Mouse (Mus musculus) thymus, postnatal 4 days (tissue): ENCODE measurements around the gene 2410002F23Rik.
"Not testable (repeated sequence)": the region's sequence is repeated elsewhere in the genome, so short reads cannot be mapped to it uniquely, and the experiment has no call there.

Experiments
- DNase-seq: peaks from one replicate; pipeline ENCODE4 v3.0.0; 2021

The 2410002F23Rik gene

DNA sequence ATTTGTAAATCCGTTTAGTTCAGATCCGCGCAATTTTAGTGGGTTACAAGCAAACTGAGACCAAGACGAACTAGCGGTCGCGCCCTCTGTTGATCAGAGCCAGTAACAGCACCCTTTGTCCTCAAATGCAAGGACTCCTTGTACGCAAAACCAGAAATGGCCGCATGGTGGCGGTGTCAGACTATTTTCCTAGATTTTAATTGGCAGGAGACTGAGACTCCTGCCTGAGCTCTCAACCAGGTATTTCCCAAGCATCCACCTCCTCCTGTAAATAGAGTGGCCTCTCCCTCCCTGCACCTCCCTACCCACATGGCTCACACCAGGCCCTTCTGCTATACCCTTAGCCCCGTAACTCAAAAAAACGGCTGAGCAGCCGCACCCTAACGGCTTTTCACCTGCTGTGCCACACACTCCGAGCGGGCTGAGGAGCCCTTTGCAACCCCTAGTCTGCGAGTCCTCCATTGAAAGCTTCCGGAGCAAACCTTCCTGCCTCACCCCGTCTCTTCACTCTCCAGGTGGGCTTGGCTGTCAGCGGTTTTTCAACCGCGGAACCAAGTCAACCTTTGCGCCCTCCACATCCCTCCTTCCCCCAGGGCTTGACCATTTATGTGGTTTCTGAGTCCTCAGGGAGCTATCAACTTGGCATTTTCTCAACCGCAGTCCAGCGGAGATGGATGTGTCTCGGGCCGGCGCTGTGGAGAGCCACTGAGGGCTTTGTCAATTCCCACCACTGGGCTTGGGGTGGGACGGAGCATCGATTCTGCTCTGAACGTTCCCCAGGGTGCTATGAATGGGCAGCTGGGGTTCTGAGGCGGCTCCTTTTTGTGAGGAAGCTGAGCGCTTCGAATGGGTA is 16.5 kb downstream of the 2410002F23Rik start:
- DNase-seq = peak; percentile 96

DNA sequence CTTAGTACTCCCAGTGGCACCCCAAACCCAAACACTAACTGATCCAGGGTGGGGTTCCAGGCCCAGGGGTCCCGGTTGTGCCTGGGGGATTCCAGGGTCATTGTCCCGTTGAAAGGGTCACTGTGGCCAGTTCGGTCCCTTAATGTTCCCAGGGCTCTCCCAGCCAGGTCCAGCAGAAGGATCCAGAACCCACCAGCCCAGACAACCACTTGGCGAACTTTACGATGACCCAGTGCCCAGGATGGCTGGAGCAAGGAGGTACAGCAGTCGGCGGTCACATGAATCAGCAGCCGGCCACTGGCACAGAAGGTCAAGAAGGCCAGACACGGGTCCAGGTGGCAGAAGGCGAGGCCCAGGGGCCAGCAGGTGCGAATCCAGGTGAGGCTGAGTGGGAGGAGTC is 21.6 kb downstream of the 2410002F23Rik start:
- DNase-seq = no peak

DNA sequence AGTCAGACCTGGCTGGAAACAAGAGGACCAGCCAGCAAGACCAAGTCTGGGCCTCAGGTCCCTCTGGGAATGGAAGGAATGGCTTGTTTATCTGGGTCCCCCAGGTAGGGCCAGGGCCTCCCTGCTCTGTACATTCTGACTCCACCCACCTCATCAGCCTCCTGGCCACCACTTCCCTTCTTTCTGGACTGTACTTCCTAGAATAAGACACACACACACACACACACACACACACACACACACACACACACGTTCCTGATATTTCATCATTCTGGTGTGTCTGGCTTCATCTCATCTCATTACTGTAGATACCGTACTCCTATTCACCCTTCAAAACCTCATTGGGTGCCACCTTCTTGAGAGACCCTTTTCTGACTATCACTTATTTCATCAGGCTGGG is 22.9 kb downstream of the 2410002F23Rik start:
- no peak for DNase-seq

DNA sequence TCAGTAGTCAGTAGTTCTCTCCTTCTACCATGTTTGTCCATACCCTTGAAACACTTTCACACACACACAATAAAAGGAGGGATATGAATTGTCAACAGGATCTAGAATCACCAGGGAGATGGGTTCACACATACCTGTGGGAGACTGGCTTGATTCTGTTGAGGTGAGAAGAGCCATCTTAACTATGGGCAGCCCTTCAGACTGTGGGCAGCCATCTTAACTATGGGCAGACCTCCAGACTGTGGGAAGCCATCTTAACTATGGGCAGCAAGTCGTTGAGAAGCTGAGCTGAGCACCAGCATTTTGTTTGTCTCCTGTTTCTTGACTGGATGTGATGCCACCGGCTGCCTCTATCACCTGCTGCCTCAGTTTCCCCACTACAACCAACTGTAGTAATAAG is 24.8 kb downstream of the 2410002F23Rik start:
- DNase-seq = no peak

DNA sequence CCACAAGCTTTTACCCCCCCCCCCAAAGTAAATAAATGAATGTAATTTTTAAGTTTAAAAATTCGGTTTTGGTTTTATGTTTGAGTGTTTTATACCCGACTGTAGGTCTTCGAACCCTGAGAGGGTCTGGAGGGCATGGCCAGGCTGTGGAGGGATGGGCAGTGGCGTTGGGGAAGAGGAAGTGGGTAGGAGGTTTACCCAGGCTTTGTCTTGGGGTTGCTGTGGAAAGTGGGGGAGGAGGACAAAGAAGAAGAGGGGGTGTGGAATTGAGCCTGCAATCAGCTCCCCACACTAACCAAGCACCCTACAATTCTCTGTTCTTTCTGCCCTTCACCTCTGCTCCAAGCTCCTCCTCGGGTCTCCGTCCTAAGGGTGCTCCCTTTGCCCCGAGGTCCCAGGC is 26.0 kb downstream of the 2410002F23Rik start:
- DNase-seq = no peak

DNA sequence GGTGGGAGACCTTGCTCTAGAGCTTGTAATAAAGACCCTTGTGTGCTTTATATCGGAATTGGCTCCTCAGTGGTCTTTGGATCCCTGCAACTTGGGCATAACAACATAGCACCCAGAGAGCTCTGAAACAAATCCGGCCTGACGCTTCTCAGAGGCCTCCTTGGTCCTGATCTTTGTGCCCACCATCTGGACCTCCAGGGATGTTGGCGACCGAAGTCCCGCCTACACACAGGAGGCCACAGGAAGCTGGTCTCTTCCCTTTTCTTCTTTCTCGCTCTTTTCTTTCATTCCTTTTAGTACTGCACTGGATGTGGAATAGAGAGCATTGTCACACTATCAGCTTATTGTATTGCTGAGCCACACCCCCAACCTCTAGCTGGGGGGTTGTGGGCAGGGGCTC is 26.9 kb downstream of the 2410002F23Rik start:
- DNase-seq = no peak

DNA sequence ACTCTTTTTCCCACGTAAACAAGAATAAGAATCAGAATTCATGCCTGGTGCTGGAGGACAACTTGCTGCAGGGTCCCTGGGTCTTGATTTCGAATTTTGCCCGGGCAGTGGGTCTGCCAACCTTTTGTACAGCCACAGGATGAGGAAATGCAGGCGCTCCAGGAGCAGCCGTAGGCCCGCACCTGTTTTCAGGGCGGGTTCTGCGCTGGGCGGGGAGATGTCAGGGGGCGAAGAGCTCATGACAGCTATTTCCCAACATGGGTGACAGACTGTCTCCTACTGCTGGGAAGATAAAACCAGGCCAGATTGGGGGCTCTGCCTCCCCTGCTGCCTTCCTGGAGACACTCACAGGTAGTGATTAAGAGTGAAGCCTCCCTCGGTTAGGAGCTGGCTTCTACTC is 27.6 kb downstream of the 2410002F23Rik start:
- DNase-seq = no peak

DNA sequence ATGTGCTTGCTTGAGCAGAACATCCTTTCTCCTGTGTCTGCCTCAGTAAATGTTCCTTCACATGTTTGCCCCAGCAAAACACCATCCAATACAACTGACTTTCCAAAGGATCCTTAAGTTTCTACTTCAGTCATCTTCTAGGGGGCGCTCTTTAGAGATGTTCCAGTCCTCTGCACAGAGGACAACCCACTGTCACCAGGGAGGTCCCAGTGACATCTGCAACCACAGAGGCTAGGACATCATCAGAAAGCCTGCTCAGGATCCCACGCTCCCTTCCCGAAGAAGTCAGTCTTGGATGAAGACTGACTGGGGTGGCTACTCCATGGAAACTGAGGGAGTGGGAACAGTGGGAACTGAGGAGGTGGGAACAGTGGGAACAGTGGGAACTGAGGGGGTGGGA is 29.0 kb downstream of the 2410002F23Rik start:
- no peak for DNase-seq

DNA sequence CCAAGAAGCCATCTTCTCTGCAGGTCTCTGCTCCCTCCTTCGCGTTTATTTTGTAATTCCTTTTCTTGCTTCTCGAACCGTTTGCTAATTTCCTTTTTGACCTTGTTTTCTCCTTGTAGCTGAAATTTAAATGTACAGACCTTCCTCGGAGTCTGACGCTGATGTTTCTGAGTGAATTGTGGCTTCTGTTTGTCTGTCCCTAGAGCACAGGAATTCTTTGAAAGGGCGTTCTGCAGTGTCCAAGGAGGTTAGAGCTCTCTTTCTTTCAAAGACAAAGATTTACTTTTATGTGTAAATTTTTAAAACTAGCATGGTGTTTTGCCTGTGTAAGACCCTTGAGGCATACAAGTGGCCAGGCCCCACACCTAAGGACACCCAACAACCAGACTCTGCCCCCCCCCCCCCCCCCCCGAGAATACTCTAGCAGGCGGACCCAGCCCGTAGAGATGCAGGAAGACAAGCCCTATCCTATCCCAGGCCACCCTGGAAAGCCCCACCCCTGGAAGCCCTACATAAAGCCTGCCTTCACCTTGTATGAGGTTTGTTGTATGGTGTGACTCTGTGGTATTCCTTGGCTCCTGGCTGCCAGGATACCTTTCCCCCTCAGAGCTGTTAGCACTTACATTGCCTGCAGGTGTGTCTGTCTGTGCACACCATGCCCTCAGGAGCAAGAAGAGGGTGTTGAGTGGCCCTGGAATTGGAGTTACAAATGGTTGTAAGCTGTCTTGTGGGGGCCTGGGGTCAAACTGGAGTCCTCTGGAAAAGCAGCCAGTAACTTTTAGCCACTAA is 30.1 kb downstream of the 2410002F23Rik start:
- DNase-seq = no peak

DNA sequence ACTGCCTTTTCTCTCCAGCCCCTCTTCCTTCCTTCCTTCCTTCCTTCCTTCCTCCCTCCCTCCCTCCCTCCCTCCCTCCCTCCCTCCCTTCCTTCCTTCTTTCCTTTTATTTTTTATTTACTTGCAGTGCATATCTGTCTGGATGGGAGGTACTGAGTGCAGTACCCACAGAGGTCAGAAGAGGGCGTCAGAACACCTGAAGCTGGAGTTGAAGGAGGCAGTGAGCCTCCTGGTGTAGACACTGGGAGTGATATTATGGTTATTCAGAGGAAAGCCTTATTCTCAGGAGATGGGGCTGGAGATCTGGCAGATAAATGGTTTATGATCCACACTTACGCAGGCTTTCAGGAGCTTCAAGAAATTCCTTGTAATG is 30.7 kb downstream of the 2410002F23Rik start:
- peak; percentile 65 for DNase-seq

DNA sequence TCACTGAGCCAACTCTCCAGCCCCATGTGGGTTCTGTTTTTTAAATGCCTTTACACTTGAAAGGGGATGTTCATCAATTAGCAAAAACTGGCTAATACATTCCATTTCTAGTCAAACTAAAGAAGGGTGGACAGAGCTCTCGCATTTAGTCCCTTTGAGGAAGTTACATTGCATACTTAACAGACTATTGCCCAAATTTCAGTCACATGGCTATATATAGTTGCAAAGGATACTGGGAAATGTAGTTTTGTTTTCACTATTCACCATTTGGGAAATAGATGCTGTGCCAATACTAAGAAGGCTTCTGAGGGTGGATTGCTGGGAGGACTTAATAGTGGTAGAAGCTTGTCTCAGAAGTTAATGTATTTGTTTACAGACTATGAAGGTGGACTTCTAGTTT is 34.4 kb downstream of the 2410002F23Rik start:
- DNase-seq = no peak

DNA sequence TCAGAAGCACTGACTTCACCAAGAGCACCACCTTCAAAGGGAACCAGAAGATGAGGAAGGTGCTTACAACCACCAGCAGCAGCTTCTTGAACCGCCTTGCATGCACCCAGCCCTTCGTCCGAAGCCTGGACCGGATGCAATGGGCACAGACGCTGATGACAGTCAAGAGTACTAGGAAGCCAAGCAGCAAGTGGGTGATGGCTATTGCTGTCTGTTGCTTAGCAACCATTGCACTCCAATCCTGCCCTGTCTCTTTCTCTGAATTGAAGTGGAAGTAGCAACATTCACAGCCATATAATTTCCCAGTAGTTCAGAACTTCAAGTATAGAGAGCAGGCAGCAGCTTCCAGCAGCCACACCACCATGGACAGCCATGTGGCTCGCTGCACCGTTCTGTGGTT is 35.1 kb downstream of the 2410002F23Rik start:
- no peak for DNase-seq

DNA sequence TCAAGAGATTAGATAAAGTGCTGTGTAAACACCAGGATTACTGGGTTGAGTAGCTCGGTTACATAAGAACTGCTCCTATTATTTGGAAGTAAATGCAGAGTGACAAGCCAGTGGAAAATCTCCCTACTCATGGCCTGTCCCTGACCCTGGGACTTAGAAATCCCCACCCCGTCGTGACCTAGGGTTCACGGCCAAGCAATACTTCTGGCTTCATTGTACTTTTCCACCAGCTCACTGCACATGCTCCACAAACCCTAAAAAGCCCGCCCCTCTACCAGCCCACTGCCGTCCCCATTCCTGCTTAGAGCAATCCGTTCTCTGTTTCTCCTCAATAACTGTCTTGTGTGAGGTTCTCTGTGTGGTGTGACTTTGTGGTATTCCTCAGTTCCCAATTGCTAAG is 41.2 kb downstream of the 2410002F23Rik start:
- DNase-seq = no peak

DNA sequence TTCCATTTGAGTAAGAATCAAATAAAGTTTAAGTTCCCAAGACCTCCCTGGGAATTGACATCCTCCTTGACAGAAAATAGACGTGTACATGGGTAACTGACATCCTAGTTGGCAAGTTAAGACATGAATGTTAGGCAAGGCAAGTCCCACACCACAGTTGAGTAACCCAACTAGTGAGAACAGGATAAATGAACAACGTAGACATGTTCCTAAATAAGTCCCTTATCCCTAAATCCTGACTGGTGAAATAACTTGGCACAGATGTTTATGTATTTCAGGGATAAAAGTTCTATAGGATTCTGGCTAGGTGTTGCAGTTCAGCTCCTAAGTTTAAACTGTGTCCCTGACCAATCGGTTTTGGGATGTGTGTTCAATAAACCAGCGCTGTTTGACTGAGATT is 44.5 kb downstream of the 2410002F23Rik start:
- no peak for DNase-seq

DNA sequence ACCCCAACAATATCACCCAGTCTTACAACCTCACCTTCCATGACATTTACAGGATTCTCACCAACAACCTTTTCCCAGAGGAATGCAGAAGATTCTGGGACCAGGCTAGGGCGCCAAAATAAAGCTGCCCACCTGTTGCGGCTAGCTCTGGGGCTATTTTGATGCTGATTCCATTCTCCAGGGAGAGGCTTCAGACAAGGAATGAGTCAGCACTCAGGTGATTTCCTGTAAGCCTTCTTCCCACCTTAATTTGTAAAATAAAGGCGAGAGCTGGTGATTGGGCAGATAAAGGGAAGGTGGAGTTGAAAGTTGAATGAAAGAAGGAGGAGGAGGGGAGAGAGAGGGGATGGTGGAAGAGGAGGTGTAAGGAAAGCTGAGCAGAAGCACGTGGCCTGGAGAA is 44.9 kb downstream of the 2410002F23Rik start:
- DNase-seq = no peak

DNA sequence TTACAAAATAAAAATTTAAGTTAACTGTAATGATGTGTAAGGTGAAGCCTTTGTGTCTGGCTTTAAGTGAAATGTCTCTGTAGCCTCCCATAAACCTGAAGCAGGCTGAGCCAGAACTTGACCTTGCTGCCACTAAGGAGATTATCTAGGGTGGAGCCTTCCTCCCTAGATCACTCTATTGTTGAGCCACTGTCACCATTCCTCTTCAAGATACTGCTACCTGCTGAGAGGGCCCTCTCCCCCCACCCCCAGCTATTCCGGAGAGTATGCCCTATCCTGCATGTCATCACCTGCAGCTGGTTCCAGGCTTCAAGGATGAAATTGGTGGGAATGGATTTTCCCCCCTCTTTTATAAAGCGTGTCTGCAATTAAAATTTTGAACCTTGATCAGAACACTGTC is 51.0 kb downstream of the 2410002F23Rik start:
- not testable (repeated sequence) for DNase-seq
